Mouse (Mus musculus) midbrain, embryonic 15.5 days (tissue): ENCODE data around the gene Nprl2. TPM values are rescaled to one million over a fixed set of nuclear protein-coding genes. Genes with fewer than 3 reads are reported as not detected.

Experiments used
- ATAC-seq: fragments of 200-750 bp; cut with Nextera tagmentation; replicated peaks from 2 replicates; pipeline ENCODE4 v1.8.0; 2017; ENCODE audit warnings: moderate TSS enrichment
- H3K27ac ChIP-seq: fragments of 300-500 bp; sonication (generic); 2 replicates; pipeline ENCODE4 v1.5.1; 2015; ENCODE audit warnings: mild to moderate bottlenecking, inconsistent platforms
- H3K27me3 ChIP-seq: fragments of 300-500 bp; sonication (generic); replicated peaks from 2 replicates; pipeline ENCODE4 v1.6.1; 2015; ENCODE audit warnings: inconsistent platforms
- H3K36me3 ChIP-seq: fragments of 300-500 bp; sonication (generic); replicated peaks from 2 replicates; pipeline ENCODE4 v1.6.1; 2015; ENCODE audit warnings: inconsistent platforms
- H3K4me1 ChIP-seq: fragments of 300-500 bp; sonication (generic); 2 replicates; pipeline ENCODE4 v1.6.1; 2015; ENCODE audit warnings: inconsistent platforms
- H3K4me2 ChIP-seq: fragments of 300-500 bp; sonication (generic); 2 replicates; pipeline ENCODE4 v1.6.1; 2015; ENCODE audit warnings: inconsistent platforms, mild to moderate bottlenecking, moderate library complexity
- H3K4me3 ChIP-seq: fragments of 300-500 bp; sonication (generic); 2 replicates; pipeline ENCODE4 v1.5.1; 2015; ENCODE audit warnings: mild to moderate bottlenecking, inconsistent platforms
- H3K9ac ChIP-seq: fragments of 300-500 bp; sonication (generic); 2 replicates; pipeline ENCODE4 v1.6.1; 2015; ENCODE audit warnings: mild to moderate bottlenecking, inconsistent platforms
- H3K9me3 ChIP-seq: fragments of 300-500 bp; sonication (generic); 2 replicates; pipeline ENCODE4 v1.6.1; 2016; ENCODE audit warnings: inconsistent platforms
- WGBS: fragments of 180-500 bp; shearing (Covaris S2); methylation state at CpG from one replicate; pipeline ENCODE4 v1.1.7; 2015; ENCODE audit warnings: mixed read lengths; 5-methylcytosine and 5-hydroxymethylcytosine counted together
- polyA plus RNA-seq: library from polyadenylated mRNA; unstranded; fragments of >200 nt; fragmentation: Nextera tagmentation; extraction: Ambion mirVana; gene quantifications from 2 replicates; pipeline ENCODE4 v1.2.1, GENCODE M21; 2015

Nprl2 gene
- polyA plus RNA-seq, 1 experiment from 2014 or later, result 78.4 TPM

DNA sequence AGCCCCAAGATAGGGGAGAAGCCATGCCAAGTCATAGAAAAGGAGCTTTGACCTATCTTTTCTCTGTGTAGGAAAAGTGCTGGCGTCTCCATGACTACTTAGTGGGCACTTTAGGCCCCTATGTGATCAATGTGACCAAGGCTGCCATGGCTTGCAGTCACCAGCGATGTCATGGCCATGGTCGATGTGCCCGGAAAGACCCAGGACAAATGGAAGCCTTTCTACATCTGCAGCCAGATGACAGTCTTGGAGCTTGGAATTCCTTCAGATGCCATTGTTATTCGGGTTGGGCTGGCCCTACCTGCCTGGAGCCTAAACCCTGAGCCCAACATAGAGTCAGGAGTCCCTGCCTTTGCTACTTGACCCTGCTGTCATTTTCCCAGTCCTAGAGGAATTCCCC lies 44.5 kb downstream of the Nprl2 start:
- Histone ChIP-seq H3K9me3 (no peaks in the 10 kb centered on the region), H3K27ac (no peak overlapping the region), H3K4me3 (no peak overlapping the region), H3K36me3 (peaks cover 6% of the 10 kb centered on the region; the same call in 1 of the 2 replicates), H3K4me2 (no peak overlapping the region), H3K4me1 (peaks cover 23% of the 10 kb centered on the region), H3K27me3 (no peaks in the 10 kb centered on the region), H3K9ac (no peak overlapping the region)
- ATAC-seq, result no peak
- WGBS, result 89% methylated on average over 5 of the region's 5 CpGs

DNA sequence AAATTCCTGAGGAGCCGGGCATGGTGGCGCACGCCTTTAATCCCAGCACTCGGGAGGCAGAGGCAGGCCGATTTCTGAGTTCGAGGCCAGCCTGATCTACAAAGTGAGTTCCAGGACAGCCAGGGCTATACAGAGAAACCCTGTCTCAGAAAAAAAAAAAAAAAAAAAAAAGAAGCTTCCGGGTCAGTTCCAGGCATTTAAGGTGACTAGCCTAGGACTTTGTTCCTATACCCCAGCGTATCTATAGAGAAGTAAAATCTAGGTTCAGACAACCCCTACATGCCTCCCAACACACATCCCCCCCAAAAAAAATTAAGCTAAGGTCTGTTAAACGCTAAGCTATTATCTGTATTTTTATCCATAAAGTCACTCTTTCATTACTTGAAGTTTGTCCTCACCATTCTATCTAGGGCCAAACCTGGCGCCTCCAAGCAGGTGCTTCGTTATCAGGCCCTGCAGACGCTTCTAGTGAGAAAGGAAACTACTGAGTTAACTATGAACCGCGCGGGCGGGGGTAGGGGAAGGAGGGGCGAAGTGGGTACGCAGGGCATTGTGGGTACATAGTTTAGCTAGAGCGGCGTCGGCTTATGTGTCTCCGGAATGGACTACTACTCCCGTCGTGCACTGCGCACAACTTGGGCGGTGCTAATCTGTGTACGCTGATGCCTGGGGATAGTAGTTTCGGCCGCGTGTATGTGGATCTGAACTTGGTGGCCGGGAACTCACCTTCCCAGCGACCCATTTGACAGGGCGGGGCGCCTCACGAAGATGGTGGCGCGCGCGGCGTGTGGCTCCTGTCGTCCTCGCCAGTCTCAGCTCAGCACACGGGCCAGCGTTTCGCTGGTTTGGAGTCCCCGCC lies 45.2 kb downstream of the Nprl2 start, which contains the start of gene Ifrd2:
Gene Ifrd2 (plus strand): TSS at position 669 of the 859 bp plus-strand sequence.
- peak; percentile 96 for ATAC-seq
- Histone ChIP-seq H3K4me2 (peak within 1 kb of the TSS; percentile 65), H3K9ac (peak within 1 kb of the TSS; percentile 46), H3K27me3 (no peaks in the 10 kb centered on the region), H3K4me3 (peak within 1 kb of the TSS; percentile 60), H3K36me3 (peaks cover 7% of the 10 kb centered on the region; the same call in 1 of the 2 replicates), H3K4me1 (peaks cover 16% of the 10 kb centered on the region), H3K9me3 (no peaks in the 10 kb centered on the region), H3K27ac (no peak within 1 kb of the TSS)
- 15% methylated on average over 46 of the region's 46 CpGs for WGBS

DNA sequence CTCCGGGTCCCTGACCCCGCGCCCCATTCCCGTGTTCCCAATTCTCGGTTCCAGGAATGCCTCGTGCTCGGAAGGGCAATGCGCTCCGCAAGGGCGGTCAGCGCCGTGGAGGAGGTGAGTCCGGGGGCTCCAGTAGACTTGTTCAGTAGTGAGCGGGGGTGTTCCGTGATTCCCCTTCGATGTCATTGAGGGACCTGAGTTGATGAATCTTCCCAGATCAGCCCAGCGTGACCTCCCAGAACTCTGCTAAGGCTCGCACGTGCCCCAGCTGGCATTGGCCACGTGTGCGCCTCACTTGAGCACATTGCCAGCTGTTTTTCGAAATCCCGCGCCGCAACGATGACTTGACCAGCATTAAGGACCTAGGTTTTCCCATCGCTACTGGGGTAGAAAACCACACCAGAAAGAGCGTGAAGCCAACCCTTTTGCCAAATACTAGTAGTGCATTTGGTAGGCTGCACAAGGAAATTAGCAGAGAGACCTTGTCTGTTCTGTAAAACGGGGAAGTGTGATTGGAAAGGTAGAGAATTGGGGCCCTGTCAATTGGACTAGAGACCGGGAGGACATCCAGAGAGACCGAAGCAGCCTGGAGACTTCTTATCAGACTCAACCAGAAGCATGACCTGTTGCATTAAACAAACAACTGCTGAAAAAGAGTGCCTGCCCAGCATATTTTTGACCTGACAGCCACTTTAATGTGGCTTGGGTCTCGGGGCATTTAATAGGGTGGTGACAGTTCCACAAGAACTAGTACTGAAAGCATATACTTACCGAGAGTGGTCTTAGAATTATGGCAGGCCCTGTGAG lies 46.0 kb downstream of the Nprl2 start:
- Histone ChIP-seq H3K36me3 (peaks cover 7% of the 10 kb centered on the region; the same call in 1 of the 2 replicates), H3K4me3 (peak overlapping the region; percentile 60), H3K27ac (no peak overlapping the region), H3K27me3 (no peaks in the 10 kb centered on the region), H3K9ac (peak overlapping the region; percentile 46), H3K4me1 (peaks cover 14% of the 10 kb centered on the region), H3K4me2 (peak overlapping the region; percentile 65), H3K9me3 (no peaks in the 10 kb centered on the region)
- WGBS, result 7% methylated on average over 33 of the region's 33 CpGs
- ATAC-seq, result no peak; the same call in 1 of the 2 replicates

- peaks cover 11% of the 10 kb centered on the region; the same call in 1 of the 2 replicates for H3K36me3 ChIP-seq
- 93% methylated on average over 25 of the region's 25 CpGs for WGBS
- no peak overlapping the region for H3K4me2 ChIP-seq
- no peak for ATAC-seq
- H3K4me3 ChIP-seq, result no peak overlapping the region
- peaks cover 14% of the 10 kb centered on the region for H3K4me1 ChIP-seq
- H3K9ac ChIP-seq, result no peak overlapping the region
- H3K27ac ChIP-seq, result no peak overlapping the region
- H3K27me3 ChIP-seq, result no peaks in the 10 kb centered on the region
- no peaks in the 10 kb centered on the region for H3K9me3 ChIP-seq
These were observed 48.2 kb downstream of the Nprl2 start for GRCm38 (mm10) chr9:107590058-107590772.

DNA sequence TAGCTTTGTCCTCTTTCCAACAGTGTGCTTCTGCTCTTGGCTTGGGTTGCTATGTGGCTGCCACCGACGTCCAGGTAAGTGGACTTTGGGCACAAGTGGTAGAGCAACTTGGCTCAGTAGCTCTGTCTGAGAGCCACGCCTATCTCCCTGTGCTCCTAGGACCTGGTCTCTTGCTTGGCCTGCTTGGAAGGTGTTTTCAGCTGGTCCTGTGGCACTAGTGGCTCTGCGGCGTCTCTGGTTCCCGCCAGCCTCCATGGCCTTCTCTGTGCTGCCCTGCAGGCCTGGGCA lies 48.7 kb downstream of the Nprl2 start:
- WGBS, result 96% methylated on average over 6 of the region's 6 CpGs
- Histone ChIP-seq H3K4me3 (no peak overlapping the region), H3K9ac (no peak overlapping the region), H3K27me3 (no peaks in the 10 kb centered on the region), H3K4me2 (no peak overlapping the region), H3K36me3 (peaks cover 11% of the 10 kb centered on the region; the same call in 1 of the 2 replicates), H3K9me3 (no peaks in the 10 kb centered on the region), H3K4me1 (peaks cover 14% of the 10 kb centered on the region), H3K27ac (no peak overlapping the region)
- no peak for ATAC-seq

DNA sequence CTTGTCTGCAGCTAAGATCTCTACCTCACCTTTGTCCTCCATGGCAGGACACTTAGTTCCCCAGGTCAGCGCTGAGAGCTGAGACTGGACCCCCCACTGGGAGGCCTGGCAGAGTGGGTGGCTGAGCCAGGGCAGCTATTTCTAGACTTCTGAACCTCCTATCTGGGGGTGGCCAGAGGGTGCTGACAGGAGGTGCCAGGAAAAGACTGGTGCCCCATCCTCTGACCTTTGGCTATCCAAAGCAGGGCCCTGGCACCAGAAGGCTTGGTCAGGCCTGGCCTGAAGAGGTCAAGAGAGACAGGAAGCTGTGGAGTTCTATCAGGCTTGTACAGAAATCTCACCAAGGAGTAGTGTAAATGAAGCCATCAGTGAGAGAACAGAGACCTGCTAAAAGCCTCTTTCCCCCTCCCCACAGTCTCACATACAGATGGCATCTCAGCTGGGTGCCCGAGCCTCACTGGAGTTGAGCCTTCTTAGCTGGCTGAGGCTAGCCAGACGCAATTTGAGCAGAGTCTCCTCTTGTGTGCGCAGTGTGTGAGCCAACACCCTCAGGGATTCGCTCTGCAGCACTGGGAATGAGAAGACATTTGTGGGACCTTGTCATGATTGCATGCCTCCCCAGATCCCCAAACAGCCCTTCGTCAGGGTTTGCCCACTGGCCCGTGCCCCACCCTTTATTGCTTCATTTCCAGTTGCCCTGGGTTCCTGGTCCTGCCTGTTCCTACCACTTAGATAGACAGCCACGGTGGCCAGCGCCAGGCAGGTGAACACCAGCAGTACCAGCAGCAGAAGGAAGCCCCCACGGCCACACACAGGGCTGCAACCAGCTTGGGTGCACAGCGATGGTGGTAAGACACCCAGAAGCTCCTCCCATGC lies 51.3 kb downstream of the Nprl2 start:
- no peak overlapping the region for H3K4me2 ChIP-seq
- no peak for ATAC-seq
- 82% methylated on average over 11 of the region's 11 CpGs for WGBS
- H3K4me1 ChIP-seq, result peaks cover 7% of the 10 kb centered on the region
- H3K4me3 ChIP-seq, result no peak overlapping the region
- H3K9ac ChIP-seq, result no peak overlapping the region
- no peak overlapping the region for H3K27ac ChIP-seq
- no peaks in the 10 kb centered on the region for H3K27me3 ChIP-seq
- H3K9me3 ChIP-seq, result no peaks in the 10 kb centered on the region
- H3K36me3 ChIP-seq, result peaks cover 11% of the 10 kb centered on the region; the same call in 1 of the 2 replicates

DNA sequence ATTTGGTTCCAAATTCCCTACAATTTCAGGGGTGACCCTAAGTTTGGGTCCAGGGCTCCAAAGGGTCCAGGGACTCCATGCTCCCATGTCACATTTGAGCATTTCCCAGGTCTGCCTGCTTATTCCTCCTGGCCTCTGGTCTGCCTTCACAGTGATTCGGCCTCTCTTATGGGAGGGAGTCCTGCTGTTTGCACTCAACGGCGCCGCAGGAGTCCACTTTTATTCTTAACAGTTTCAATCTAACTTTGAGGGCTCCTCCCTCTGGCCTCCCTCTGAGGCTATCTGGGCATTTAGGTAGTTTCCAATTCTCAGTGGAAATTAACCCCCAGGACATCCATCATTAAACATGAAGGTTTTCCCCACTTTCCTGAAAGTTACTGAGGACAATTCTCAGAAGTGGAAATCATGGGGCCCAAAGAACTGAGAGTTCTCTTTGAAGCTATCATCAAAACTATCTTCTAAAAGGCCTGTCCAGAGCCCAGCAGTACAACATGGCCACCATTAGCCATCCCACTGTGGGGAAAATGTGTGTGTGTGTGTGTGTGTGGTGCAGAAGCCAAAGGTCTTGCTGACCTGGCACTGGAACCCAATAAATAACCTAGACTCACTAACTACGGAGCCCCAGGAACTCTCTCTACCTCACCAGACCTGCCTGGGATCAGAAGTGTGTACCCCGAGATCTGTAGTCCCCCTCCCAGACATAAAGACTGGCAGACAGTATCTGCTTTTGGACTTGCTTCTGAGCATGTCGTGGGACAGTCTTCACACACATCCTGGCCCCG lies 52.4 kb downstream of the Nprl2 start:
- WGBS, result 71% methylated on average over 8 of the region's 8 CpGs
- Histone ChIP-seq H3K9me3 (no peaks in the 10 kb centered on the region), H3K4me3 (no peak overlapping the region), H3K27ac (no peak overlapping the region), H3K36me3 (peaks cover 11% of the 10 kb centered on the region; the same call in 1 of the 2 replicates), H3K9ac (no peak overlapping the region), H3K27me3 (no peaks in the 10 kb centered on the region), H3K4me1 (no peaks in the 10 kb centered on the region), H3K4me2 (no peak overlapping the region)
- no peak for ATAC-seq

Other genes starting within 250 kb of the Nprl2 start
- gene Cish, start 246.2 kb upstream of the Nprl2 start, polyA plus RNA-seq, result 7.2 and 7.4 TPM in 2 replicates
- 20.1 and 21.1 TPM in 2 replicates for gene Hemk1, start 203.9 kb upstream of the Nprl2 start, polyA plus RNA-seq
- 9.7 TPM in 2 replicates for gene 6430571L13Rik, start 201.6 kb upstream of the Nprl2 start, polyA plus RNA-seq
- gene Cacna2d2, start 142.6 kb upstream of the Nprl2 start, polyA plus RNA-seq, result 10.2 and 10.3 TPM in 2 replicates
- gene Tmem115, start 8.3 kb upstream of the Nprl2 start, polyA plus RNA-seq, result 48.0 and 50.5 TPM in 2 replicates
- 45.1 and 45.7 TPM in 2 replicates for gene Cyb561d2, start within 50 bp of the Nprl2 start, polyA plus RNA-seq
- gene Zmynd10, start 5.1 kb downstream of the Nprl2 start, polyA plus RNA-seq, result 4.6 TPM in 2 replicates
- 44.4 and 45.3 TPM in 2 replicates for gene Rassf1, start 9.3 kb downstream of the Nprl2 start, polyA plus RNA-seq
- 123 and 125 TPM in 2 replicates for gene Tusc2, start 21.0 kb downstream of the Nprl2 start, polyA plus RNA-seq
- 82.9 and 88.7 TPM in 2 replicates for gene Hyal2, start 25.7 kb downstream of the Nprl2 start, polyA plus RNA-seq
- 7.9 and 9.5 TPM in 2 replicates for gene Hyal1, start 34.7 kb downstream of the Nprl2 start, polyA plus RNA-seq
- 21.4 and 23.1 TPM in 2 replicates for gene Naa80, start 36.7 kb downstream of the Nprl2 start, polyA plus RNA-seq
- gene Hyal3, start 38.6 kb downstream of the Nprl2 start, polyA plus RNA-seq, result 1.8 TPM in 2 replicates
- gene Ifrd2, start 45.4 kb downstream of the Nprl2 start, polyA plus RNA-seq, result 14.5 and 16.9 TPM in 2 replicates
- 4.3 and 4.9 TPM in 2 replicates for gene Sema3b, start 67.0 kb downstream of the Nprl2 start, polyA plus RNA-seq
- 299 and 386 TPM in 2 replicates for gene Gnai2, start 93.1 kb downstream of the Nprl2 start, polyA plus RNA-seq
- gene Slc38a3, start 127.3 kb downstream of the Nprl2 start, polyA plus RNA-seq, result 31.8 and 40.4 TPM in 2 replicates
- gene Gnat1, start 137.5 kb downstream of the Nprl2 start, polyA plus RNA-seq, result 2.1 and 2.2 TPM in 2 replicates
- gene Sema3f, start 168.2 kb downstream of the Nprl2 start, polyA plus RNA-seq, result 26.0 and 31.2 TPM in 2 replicates
- 280 and 292 TPM in 2 replicates for gene Rbm5, start 228.8 kb downstream of the Nprl2 start, polyA plus RNA-seq